Mouse (Mus musculus) midbrain, embryonic 15.5 days (tissue): Measurements from ENCODE around the gene Ugt2b37. TPM values are rescaled to one million over a fixed set of nuclear protein-coding genes. Genes with fewer than 3 reads are reported as not detected.
"Not testable (repeated sequence)": the region's sequence is repeated elsewhere in the genome, so short reads cannot be mapped to it uniquely, and the experiment has no call there.

Source experiments
- ATAC-seq: fragments of 200-750 bp; cut with Nextera tagmentation; replicated peaks from 2 replicates; pipeline ENCODE4 v1.8.0; 2017; ENCODE audit warnings: moderate TSS enrichment
- H3K27ac ChIP-seq: fragments of 300-500 bp; sonication (generic); 2 replicates; pipeline ENCODE4 v1.5.1; 2015; ENCODE audit warnings: mild to moderate bottlenecking, inconsistent platforms
- H3K27me3 ChIP-seq: fragments of 300-500 bp; sonication (generic); replicated peaks from 2 replicates; pipeline ENCODE4 v1.6.1; 2015; ENCODE audit warnings: inconsistent platforms
- H3K36me3 ChIP-seq: fragments of 300-500 bp; sonication (generic); replicated peaks from 2 replicates; pipeline ENCODE4 v1.6.1; 2015; ENCODE audit warnings: inconsistent platforms
- H3K4me1 ChIP-seq: fragments of 300-500 bp; sonication (generic); 2 replicates; pipeline ENCODE4 v1.6.1; 2015; ENCODE audit warnings: inconsistent platforms
- H3K4me2 ChIP-seq: fragments of 300-500 bp; sonication (generic); 2 replicates; pipeline ENCODE4 v1.6.1; 2015; ENCODE audit warnings: inconsistent platforms, mild to moderate bottlenecking, moderate library complexity
- H3K4me3 ChIP-seq: fragments of 300-500 bp; sonication (generic); 2 replicates; pipeline ENCODE4 v1.5.1; 2015; ENCODE audit warnings: mild to moderate bottlenecking, inconsistent platforms
- H3K9ac ChIP-seq: fragments of 300-500 bp; sonication (generic); 2 replicates; pipeline ENCODE4 v1.6.1; 2015; ENCODE audit warnings: mild to moderate bottlenecking, inconsistent platforms
- H3K9me3 ChIP-seq: fragments of 300-500 bp; sonication (generic); 2 replicates; pipeline ENCODE4 v1.6.1; 2016; ENCODE audit warnings: inconsistent platforms
- WGBS: fragments of 180-500 bp; shearing (Covaris S2); methylation state at CpG from one replicate; pipeline ENCODE4 v1.1.7; 2015; ENCODE audit warnings: mixed read lengths; 5-methylcytosine and 5-hydroxymethylcytosine counted together
- polyA plus RNA-seq: library from polyadenylated mRNA; unstranded; fragments of >200 nt; fragmentation: Nextera tagmentation; extraction: Ambion mirVana; gene quantifications from 2 replicates; pipeline ENCODE4 v1.2.1, GENCODE M21; 2015

The Ugt2b37 gene
- not detected in 2 replicates for polyA plus RNA-seq

DNA sequence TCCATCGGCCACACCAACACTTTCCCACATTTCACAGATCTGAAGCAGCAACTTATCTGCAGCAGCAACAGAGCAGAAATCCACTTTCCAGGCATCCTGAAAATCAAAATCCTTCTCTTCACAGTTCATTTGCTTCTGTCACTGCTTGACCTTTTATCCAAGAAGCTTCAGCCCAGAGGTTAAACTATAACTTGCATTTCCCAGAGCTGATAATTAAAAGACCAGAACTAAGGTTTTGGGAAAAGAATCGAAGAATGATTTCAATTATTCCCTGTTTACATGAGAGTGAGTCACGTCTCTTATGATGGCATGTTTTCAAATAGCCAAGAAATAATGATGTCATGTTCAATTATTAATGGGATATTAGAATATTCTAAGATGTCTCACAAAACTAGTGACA lies at the start of gene Ugt2b37:
Gene Ugt2b37, minus strand, starts transcription at position 129 of the 400 bp plus-strand sequence.
- H3K36me3 ChIP-seq, ATAC-seq, H3K4me3 ChIP-seq, H3K4me2 ChIP-seq, H3K4me1 ChIP-seq, H3K27me3 ChIP-seq, H3K9me3 ChIP-seq, H3K9ac ChIP-seq, H3K27ac ChIP-seq: not testable (repeated sequence)
- WGBS = 77% methylated on average over 3 of the region's 3 CpGs

DNA sequence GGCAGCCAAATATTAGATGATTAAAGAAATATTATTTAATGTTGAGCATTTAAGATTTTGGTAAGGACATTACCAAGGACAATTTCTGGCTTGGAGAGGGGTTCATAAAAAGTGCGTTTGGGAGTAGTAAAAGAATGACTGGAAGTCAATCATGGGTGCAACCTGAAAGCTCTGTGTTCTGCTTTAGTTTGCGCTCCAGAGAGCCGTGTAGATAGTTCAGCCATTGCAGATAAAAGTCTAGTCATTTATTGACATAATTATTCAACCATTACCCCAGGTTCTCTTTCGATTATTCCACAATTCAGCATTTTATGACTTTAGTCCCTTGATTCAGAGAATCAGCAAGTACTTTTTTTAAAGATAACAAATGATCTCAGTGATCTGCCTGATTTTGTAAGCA lies 31.6 kb upstream of the Ugt2b37 start:
- H3K9me3 ChIP-seq, H3K36me3 ChIP-seq, H3K27ac ChIP-seq, H3K9ac ChIP-seq, H3K4me1 ChIP-seq, H3K4me2 ChIP-seq, ATAC-seq, H3K4me3 ChIP-seq, H3K27me3 ChIP-seq: not testable (repeated sequence)
- WGBS = 88% methylated on average over 4 of the region's 4 CpGs

DNA sequence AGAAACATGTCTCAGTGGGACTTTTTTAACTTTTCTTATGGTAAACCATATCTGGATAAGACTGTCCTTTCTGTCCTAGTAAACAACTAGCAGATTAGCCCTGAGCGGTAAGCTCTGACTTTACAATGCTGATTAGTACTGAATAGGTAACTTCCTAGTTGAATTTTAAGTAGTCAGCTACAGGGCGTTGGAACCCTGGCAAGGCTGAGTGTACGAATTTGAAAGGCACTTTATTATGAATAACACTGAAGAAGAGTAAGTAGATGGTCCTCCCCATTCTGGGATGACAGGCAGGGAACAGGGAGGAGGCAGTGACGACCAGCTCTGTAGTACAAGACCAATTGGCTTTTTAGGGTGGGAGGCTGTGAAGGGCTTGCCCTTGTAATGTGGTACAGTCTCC lies 21.4 kb upstream of the Ugt2b37 start:
- not testable (repeated sequence) for H3K4me2 ChIP-seq, H3K36me3 ChIP-seq, H3K4me3 ChIP-seq, H3K27me3 ChIP-seq, H3K27ac ChIP-seq, H3K9me3 ChIP-seq, H3K9ac ChIP-seq, ATAC-seq, H3K4me1 ChIP-seq
- WGBS = 85% methylated on average over 4 of the region's 4 CpGs

DNA sequence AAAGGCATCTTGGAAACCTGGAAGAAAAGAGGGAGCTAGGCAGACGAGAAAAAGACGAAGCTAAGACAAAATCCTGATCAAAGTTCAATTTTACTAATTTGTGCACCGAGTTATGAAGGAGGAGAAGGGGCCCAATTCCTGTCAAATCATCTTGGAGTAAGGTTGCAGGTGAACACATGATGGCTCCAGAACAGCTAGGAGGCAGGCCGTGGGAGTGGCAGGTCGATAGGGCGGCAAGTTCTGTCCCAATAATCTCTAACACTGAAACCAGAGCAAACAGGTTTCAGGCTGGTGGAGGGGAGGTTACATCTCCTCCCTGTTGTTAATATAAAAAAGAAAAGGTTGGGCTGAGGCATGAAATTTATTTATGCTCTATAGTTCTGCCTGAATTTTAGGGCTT lies 21.0 kb upstream of the Ugt2b37 start:
- Histone ChIP-seq H3K27me3 (no peaks in the 10 kb centered on the region), H3K36me3 (no peaks in the 10 kb centered on the region), H3K4me3 (no peak overlapping the region), H3K4me2 (no peak overlapping the region), H3K4me1 (no peaks in the 10 kb centered on the region), H3K9me3 (no peaks in the 10 kb centered on the region), H3K27ac (no peak overlapping the region), H3K9ac (no peak overlapping the region)
- 93% methylated on average over 6 of the region's 6 CpGs for WGBS
- no peak for ATAC-seq

DNA sequence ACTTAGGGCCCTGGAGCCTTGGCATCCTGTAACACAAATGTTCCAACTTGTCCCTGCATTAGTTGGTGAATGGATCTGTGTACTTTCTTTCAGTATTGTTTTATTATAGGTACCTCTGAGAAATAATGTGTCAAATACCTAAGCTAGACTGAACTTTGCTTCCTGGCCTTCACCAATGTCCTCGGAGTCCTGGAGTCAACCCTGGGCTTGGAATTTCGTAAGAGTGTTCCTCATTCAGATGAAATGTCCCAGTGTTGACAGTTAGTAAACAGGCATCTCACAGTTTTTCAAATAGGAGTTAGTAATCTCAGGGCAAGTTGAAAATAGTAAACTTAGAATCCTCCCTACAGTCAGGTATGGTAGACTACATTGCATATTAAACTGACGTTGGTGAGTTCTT lies 1.2 kb upstream of the Ugt2b37 start:
- 76% methylated on average over 3 of the region's 3 CpGs for WGBS
- H3K9ac ChIP-seq = no peak overlapping the region
- no peaks in the 10 kb centered on the region for H3K27me3 ChIP-seq
- H3K4me1 ChIP-seq = no peaks in the 10 kb centered on the region
- no peak overlapping the region for H3K27ac ChIP-seq
- no peak overlapping the region for H3K4me3 ChIP-seq
- H3K36me3 ChIP-seq = no peaks in the 10 kb centered on the region
- no peak overlapping the region for H3K4me2 ChIP-seq
- H3K9me3 ChIP-seq = no peaks in the 10 kb centered on the region
- no peak for ATAC-seq

DNA sequence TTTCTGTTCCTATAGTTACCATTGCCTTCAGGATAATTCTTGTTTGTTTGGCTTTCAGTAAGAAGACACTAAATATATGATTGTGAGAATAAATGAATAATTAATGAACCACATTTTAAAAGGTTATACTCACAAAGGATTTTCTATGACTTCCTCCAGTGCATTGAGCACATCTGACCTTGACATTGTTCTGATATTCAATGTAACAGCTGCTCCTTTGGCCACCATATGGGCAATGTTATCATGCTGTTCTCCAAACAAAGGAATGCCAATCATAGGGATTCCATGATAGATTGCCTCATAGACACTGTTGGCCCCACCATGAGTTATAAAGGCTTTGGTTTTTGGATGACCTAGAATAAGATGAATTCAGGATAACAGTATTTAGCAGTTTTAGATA lies 12.5 kb downstream of the Ugt2b37 start:
- not testable (repeated sequence) for H3K27ac ChIP-seq, H3K4me3 ChIP-seq, ATAC-seq, H3K27me3 ChIP-seq, H3K9ac ChIP-seq, H3K36me3 ChIP-seq, H3K9me3 ChIP-seq, H3K4me2 ChIP-seq, H3K4me1 ChIP-seq

DNA sequence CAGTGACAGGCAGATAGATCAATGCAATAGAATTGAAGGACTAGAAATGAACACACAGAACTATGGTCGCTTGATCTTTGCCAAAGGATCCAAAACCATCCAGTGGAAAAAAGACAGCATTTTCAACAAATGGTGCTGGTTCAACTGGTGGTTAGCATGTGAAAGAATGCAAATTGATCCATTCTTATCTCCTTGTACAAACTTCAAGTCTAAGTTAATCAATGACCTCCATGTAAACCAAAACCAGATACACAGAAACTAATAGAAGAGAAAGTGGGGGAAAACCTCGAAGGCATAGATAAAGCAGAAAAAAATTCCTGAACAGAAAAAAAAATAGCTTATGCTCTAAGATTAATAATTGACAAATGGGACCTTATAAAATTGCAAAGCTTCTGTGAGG lies 58.2 kb downstream of the Ugt2b37 start:
- not testable (repeated sequence) for H3K27ac ChIP-seq, ATAC-seq, H3K4me3 ChIP-seq, H3K9me3 ChIP-seq, H3K27me3 ChIP-seq, H3K9ac ChIP-seq, H3K36me3 ChIP-seq, H3K4me2 ChIP-seq, H3K4me1 ChIP-seq
- 71% methylated on average over 2 of the region's 2 CpGs for WGBS

Other genes starting within 250 kb of the Ugt2b37 start
- gene Ugt2b36, start 162.2 kb downstream of the Ugt2b37 start, polyA plus RNA-seq = not detected in 2 replicates
- 0.09 TPM in 1 of 2 replicates, not detected in the other for gene Ugt2b5, start 114.5 kb downstream of the Ugt2b37 start, polyA plus RNA-seq
- gene Ugt2a3, start 82.4 kb upstream of the Ugt2b37 start, polyA plus RNA-seq = not detected in 2 replicates
- not detected in 2 replicates for gene Ugt2b38, start 169.4 kb upstream of the Ugt2b37 start, polyA plus RNA-seq
- not detected in 2 replicates for gene Ugt2a2, start 227.5 kb upstream of the Ugt2b37 start, polyA plus RNA-seq
- gene Gm43638, start 232.0 kb upstream of the Ugt2b37 start, polyA plus RNA-seq = not detected in 2 replicates
- gene Ugt2a1, start 236.1 kb upstream of the Ugt2b37 start, polyA plus RNA-seq = not detected in 2 replicates